Mouse (Mus musculus): ENCODE results near the gene Jade1. TPM values are rescaled to one million over a fixed set of nuclear protein-coding genes. Genes with fewer than 3 reads are reported as not detected.

Jade1 gene
- total RNA-seq, 1 experiment from 2014 or later, result 16.5 TPM

DNA sequence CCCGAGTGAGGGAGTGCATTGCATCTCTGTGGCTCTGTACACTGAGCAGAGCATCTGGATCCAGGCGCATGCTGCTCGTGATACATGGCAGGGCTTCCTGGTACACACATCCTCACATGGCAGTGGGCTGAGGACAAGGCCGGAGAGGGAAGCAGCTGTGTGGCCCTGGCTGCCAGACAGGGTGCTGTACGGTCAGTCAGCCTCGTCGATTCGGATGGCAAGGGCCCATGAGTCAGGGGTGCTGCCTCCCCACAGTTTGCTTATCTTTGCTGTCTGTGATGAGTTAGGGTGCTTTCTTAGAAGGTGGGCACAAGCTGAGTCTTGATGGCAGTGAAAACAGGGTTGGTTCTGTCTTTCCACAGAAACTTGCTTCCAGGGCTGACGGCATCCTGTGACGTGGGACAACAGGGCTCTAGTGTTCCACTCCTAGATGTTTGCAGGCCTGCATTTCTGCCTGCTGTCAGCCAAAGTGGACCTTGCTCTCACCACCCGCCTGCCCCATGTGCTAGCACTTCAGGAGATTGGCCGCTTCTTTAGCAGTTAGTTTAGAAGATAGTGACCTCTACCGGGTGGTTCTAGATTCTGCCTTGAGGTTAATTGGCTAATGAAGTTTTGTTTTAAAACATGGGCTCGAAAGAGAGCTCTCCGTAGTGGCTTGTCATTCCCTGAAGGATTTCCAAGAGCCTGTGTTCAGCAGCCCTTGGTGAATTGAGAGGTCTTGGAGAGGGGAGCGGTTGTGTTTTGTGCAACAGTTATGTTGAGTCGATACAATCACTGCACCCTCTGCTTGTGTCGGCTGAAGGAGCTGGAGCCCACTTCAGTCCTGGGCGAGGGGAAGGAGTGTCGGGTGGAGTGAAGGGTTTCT is 35.4 kb downstream of the Jade1 start:
- no peak for ATAC-seq (replicated peaks; ENCODE audit: insufficient number of reproducible peaks, low FRiP score, low TSS enrichment, poor library complexity, severe bottlenecking)

DNA sequence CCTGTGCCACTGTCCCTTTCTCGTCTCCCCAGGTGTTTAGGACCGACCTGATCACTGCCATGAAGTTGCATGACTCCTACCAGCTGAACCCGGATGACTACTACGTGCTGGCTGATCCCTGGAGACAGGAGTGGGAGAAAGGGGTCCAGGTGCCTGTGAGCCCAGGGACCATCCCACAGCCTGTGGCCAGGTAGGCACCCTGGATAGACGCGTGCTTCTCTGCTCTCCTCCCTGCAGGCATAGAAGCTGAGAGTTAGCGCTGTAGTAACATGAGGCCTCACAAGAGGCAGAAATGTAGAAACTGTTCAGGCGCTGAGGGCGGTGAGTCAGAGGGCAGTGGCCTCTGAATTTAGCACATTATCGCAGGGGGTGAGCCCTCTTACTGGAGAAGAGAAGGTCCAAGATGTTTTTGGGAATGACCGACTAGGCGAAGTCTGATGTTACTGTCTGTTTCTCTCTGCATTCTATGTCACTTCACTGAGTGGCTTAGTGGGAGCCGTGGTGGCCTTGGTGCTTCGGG is 36.2 kb downstream of the Jade1 start:
- ATAC-seq (replicated peaks; ENCODE audit: insufficient number of reproducible peaks, low FRiP score, low TSS enrichment, poor library complexity, severe bottlenecking), result no peak

DNA sequence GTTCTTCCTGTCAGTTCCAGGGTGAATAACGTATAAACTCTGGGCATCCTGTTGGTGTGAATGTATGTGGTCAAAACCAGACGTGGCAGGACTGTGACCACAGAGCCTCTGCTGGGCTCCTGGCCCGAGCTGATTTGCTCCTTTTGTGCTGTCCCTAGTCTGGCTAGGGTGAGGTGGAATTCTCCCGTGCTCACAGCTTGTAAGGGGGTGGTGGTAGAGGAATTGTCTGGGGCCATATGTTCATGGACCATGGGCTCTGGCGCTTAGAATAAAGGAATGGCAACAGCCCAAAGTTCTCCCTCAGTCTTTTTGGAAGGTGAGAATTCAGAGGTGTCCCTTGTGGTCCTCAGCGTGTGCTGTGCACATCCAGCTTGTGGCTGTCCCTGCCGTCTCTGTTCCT is 37.3 kb downstream of the Jade1 start:
- ATAC-seq (replicated peaks; ENCODE audit: insufficient number of reproducible peaks, low FRiP score, low TSS enrichment, poor library complexity, severe bottlenecking), result no peak

DNA sequence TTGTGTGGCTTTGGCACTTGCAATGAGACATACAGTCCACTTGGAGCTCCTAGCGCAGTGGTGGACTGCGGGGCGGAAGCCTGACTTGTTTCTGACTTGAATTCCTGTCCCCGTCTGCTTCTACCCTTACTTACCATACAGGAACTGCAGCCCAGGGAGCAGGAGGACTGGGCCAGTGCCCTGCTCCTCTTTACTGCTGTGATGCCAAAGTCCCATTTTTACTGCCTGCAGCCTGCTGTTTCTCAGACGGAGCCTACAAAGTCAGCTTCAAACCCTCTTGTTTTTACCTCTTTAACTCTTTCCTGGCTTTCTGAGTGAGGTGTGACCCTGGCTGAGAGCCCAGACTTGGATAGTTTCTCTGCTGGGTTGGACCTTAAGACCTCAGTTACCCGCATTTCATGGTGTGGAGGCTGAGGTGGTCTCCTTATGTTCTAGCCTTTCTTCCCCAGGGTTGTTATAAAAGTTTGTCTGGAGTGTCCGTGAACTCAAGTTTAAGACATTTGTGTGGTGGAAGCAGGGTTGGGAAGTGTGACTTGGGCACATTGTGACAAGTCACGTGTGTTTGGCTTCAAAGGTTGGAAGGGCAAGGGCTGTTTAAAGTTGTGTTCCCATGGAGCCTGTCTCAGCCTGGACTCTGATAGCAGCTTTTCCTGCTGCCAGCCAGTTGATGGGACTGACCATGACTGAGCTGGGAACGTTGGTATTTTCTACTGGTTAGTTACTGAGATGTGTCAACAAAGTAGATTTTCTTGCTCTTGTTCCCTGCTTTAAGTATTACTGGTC is 38.8 kb downstream of the Jade1 start:
- ATAC-seq (replicated peaks; ENCODE audit: insufficient number of reproducible peaks, low FRiP score, low TSS enrichment, poor library complexity, severe bottlenecking), result no peak

DNA sequence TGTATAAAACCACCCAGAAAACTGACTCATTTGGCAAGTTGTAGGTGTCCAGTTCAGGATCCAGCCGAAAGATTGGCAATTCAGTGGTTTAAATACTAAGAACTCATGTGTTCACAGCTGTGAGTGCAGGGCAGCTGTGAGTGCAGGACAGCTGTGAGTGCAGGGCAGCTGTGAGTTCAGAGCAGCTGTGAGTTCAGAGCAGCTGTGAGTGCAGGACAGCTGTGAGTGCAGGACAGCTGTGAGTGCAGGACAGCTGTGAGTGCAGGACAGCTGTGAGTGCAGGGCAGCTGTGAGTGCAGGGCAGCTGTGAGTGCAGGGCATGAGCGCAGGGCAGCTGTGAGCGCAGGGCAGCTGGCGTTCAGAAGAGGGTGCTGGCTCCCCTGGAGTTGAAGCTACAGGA is 39.5 kb downstream of the Jade1 start:
- no peak for ATAC-seq (replicated peaks; ENCODE audit: insufficient number of reproducible peaks, low FRiP score, low TSS enrichment, poor library complexity, severe bottlenecking)

DNA sequence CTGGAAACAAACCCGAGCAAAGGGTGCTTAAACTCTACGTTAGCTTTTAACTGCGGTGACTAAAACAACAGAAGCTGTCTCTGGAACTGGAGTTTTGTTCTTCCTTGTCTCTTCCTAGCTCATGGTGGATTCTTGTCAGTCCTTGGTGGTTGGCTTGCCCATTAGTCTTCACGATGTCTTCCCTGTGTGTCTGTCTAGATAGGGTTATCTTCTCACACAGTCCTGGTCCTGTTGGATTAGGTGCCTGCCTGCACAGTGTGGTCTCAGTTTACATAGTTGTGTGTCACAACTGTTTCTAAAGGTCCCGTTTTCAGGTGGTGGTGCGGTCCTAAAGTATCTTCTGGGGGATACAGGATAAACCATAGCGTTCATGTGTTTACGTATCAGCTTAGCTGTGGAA is 41.5 kb downstream of the Jade1 start:
- ATAC-seq (replicated peaks; ENCODE audit: insufficient number of reproducible peaks, low FRiP score, low TSS enrichment, poor library complexity, severe bottlenecking), result no peak

DNA sequence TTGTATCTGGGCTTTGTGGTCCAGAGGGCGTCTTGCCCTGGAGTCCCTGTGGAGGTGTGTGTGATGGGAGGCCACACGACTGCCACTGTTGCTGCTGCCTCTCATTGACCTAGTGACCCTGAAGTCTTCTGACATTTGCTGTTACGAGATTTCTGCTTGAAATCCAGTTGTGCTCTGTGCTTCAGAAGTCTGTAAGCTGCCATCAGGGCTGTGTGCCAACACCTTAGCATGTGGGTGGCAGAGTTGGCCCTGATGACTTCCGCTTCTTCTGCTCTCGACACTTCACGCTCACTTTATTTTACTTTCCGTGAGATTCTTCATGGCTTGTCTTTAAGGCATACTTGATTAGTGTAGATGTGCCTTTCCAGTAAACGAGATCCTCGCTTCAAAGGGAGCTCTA is 42.9 kb downstream of the Jade1 start:
- no peak for ATAC-seq (replicated peaks; ENCODE audit: insufficient number of reproducible peaks, low FRiP score, low TSS enrichment, poor library complexity, severe bottlenecking)

DNA sequence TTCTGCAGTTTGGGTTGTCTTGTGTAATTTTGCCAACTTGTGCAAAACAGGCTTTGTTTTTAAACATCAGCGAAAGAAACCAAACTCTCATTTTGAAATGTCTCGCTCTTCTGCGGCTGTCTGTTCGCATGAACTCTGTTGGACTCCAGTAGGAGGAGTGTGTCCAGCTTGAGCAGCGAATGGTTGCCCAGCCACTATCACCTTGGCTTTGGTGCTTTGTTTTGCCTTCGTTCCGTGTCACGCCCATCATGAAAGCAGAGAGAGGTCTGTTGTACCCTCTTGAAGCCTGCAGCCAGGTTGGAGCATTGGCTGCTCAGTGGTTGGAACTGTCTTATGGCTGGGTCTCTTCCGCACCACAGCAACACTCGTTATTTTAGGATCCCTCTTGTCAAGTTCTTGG is 43.7 kb downstream of the Jade1 start:
- no peak for ATAC-seq (replicated peaks; ENCODE audit: insufficient number of reproducible peaks, low FRiP score, low TSS enrichment, poor library complexity, severe bottlenecking)

DNA sequence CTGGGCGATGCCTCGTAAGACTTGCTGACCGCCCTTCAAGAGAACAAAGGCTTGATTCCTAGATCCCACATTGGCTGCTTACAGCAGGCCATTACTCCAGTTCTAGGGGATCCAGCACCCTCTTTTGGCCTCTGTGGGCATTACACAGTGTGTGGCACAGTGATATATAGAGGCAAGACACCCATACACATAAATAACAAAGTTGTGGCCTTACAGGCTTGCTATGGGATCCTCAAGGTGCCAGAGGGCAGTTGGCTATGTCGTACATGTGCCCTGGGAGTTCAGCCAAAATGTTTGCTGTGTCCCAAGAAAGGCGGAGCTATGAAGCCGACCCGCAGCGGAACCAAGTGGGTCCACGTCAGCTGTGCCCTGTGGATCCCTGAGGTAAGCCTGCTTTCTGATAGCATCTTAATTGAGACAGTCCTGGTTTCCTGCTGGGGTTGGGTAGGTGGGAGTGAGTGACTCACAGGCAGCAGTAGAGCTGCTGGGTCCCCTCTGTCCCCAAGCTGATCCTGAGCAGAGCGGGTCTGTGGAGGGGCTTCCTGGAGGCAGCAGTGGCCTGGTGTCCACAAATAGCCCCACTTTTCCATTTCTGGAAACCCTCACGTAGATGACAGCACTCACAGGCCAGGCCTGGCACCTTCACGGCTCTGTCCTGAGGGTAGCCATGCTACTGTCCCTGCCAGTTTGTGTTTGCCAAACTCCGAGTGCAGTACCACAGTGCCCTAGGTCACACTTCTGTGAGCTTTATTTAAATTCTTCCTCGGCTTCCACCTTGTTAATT is 44.5 kb downstream of the Jade1 start:
- no peak for ATAC-seq (replicated peaks; ENCODE audit: insufficient number of reproducible peaks, low FRiP score, low TSS enrichment, poor library complexity, severe bottlenecking)

DNA sequence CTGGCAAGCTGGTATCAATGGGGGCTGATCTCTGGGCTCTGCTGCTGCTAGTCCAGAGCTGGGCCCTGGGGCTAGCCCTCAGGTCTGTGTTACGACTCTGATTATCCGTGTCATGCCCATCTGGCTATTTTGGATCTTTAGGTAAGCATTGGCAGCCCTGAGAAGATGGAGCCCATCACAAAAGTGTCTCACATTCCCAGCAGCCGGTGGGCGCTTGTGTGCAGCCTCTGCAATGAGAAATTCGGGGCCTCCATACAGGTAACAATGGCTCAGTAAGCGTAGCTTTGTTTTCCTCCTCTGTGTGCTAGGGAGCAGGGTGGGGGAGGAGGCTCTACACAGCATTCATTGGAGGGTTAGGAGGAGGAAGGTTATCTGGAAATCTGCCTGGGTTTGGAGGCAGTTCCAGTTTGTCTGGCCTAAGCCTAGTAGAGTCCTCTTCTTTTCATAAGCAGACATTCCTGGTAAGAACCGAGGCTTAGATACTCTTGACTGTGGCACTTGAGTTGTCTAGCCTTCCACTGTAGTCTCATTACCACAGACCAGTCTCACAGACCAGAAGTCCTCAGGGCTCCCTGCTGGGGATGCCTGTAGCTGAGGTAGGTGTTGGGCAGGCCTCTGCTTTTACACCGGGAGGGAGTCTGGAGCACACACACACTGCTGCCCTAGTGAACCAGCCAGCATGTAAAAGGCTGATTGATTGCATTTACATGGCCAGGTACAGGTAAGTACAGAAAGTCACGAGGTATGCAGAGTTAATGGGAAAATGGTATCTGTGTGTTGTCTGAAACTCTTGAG is 45.9 kb downstream of the Jade1 start:
- no peak for ATAC-seq (replicated peaks; ENCODE audit: insufficient number of reproducible peaks, low FRiP score, low TSS enrichment, poor library complexity, severe bottlenecking)

DNA sequence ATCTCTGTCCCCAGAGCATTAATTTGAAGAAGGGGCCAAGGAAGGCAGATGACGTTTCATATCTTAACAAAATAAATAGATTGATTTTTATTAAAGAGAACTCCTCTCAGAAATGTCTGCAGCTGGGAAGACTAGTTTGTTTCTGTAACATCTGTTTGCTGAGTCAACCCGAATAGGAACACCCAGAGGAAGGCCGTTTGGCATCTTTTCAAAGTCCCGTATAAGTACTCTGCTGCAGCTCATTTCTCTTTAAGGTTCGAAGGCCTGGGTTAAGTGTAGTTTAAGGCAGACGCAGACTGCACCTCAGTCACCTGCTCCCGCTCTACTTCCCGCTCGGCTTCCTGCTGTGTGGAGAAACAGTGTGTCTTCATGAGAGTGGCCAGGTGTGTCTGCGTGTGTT is 47.4 kb downstream of the Jade1 start:
- no peak for ATAC-seq (replicated peaks; ENCODE audit: insufficient number of reproducible peaks, low FRiP score, low TSS enrichment, poor library complexity, severe bottlenecking)

DNA sequence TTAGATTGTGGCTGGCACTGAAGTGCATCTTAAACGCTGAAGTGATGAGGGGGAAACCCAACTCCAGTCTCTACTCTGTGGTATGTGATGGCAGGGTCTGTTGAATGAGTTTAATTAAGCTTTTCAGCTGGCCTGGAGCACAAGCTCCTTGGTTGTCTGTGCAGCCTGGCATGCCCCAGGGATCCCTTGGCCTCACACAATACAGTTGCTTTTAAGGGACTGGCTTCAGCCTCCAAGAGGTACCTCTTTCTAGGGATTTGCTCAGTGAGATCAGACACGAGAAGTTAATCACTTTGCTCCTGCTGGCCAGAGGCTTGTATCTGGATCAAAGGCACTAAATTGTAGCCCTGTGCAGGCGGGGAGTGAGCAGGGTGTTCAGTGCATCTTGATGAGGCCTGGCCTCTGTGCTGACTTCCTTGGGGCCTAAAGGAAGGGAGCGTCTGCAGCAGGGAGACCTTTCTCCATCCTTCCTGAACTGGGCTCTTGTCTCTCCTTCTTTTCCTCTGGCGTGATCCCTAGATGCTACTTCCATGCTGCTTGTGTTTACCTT is 48.0 kb downstream of the Jade1 start:
- ATAC-seq (replicated peaks; ENCODE audit: insufficient number of reproducible peaks, low FRiP score, low TSS enrichment, poor library complexity, severe bottlenecking), result no peak

DNA sequence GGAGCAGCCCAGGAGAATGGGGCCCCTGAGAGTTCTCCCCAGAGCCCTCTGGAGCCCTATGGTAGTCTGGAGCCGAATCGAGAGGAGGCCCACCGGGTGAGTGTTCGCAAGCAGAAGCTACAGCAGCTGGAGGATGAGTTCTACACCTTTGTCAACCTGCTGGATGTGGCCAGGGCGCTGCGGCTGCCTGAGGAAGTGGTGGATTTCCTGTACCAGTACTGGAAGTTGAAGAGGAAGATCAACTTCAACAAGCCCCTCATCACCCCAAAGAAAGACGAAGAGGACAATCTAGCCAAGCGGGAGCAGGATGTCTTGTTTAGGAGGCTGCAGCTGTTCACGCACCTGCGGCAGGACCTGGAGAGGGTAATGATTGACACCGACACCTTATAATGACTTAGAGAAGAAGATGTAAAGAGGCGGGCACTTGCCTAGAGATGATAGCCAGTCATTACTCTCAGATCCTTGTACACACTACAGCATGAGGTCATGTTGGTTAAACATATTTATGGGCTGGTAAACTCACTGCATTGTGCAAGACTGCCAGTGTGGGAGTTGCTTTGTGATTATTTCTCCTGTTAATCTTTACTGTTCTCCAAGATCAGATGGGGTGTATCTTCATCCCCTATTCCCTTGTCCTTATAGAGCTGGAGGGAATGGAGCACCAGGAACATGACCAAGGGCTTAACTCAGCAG is 49.2 kb downstream of the Jade1 start:
- no peak for ATAC-seq (replicated peaks; ENCODE audit: insufficient number of reproducible peaks, low FRiP score, low TSS enrichment, poor library complexity, severe bottlenecking)

DNA sequence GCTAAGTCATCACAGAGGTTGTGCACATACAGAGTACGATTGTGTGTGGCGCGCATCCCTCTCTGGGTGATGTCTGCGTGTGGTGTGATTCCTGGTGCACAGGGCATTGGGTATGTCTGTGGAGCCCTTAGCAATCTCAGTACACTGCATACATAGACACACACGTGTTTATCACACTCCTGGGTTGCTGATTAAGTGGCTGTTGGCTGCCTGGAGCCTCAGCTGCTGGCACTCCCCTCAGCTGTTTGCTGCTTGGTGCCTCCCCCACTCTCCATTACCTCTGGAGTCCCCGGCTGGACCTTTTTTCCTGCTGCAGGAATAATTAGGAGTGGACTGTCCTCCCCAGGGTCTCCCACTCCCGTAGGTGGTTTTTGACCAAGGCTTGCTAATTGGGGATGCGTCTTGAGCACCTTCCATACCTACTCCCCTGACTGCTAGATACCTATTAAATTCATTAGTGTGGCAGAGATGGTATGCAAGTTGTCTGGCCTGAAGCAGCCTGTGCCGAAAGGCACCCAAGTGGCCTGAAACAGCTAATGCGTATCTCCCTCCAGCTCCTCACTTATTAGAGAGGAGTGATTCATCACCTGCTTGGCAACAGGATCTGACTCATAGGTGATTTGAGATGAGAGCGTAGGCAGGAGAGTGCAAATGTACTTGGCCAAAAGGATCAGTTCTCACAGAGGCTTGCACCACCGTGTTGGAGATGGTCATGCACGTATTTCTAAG is 50.2 kb downstream of the Jade1 start:
- no peak for ATAC-seq (replicated peaks; ENCODE audit: insufficient number of reproducible peaks, low FRiP score, low TSS enrichment, poor library complexity, severe bottlenecking)

DNA sequence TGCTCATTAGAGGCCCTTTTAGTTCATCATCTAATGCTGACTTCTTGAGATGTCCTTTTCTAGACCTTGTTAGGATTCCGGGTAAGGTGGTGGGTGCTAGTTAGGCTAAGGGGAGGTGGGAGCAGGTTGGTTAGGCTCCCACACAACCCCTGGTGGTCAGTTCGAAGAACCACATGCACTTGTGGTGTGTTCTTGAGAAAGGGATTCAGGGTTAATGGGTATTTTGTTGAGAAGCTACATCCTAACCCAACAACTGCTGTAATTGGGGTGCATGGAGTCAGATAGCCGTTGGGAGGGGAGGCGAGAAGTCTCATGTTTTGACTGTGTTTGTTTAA is 50.8 kb downstream of the Jade1 start:
- ATAC-seq (replicated peaks; ENCODE audit: insufficient number of reproducible peaks, low FRiP score, low TSS enrichment, poor library complexity, severe bottlenecking), result no peak

DNA sequence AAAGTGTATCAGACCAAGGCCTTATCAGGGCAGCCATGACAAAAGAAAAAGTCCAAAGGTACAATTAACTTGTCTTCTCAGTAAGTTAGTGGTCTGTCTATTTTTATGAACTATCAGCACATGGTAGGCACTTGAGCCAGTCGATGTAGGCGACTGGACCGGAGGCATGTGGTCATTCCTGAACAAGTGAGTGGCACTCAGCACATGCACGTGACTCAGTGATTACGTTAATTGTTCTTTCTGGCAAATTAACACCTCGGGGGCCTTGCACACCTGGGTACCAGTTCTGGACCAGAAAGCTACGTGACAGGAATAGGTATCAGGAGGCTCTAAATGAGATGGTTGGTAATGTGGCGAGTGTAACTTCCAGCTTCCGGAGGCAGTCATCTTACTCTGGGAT is 51.5 kb downstream of the Jade1 start:
- ATAC-seq (replicated peaks; ENCODE audit: insufficient number of reproducible peaks, low FRiP score, low TSS enrichment, poor library complexity, severe bottlenecking), result no peak

DNA sequence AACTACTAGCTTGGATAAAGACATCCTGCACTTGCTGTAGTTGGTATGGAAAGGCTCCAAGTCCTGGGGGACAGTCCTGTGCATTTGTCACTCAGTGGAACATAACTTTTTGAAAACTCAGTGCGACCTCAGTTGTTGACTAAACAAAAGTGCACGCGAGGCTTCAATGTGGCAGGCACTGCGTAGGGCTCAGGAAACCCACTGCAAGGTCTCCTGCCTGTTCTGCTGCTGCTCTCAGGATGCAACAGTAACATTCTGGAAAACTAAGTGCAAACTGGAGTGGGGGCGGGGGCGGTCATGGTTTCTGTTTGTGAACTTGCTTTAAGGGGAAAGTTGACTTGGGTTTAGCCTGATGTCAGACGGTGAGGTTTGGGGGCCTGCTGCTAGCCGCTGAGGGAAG is 51.9 kb downstream of the Jade1 start:
- no peak for ATAC-seq (replicated peaks; ENCODE audit: insufficient number of reproducible peaks, low FRiP score, low TSS enrichment, poor library complexity, severe bottlenecking)
